Mouse (Mus musculus) MEL (cell line): ENCODE data around the gene Tfpi2.

Experiments used
- CHD1 ChIP-seq: IDR thresholded peaks from 2 replicates; pipeline ENCODE4 v1.6.1; 2012; ENCODE audit warnings: low read depth, mild to moderate bottlenecking, inconsistent platforms, low read length, improper control_type of control experiment
- POLR2A ChIP-seq, 2 experiments: IDR thresholded peaks; 2 replicates each; pipeline ENCODE4 v1.6.1; 2011 to 2012; ENCODE audit warnings: low read length in 2 of 2, mild to moderate bottlenecking in 2 of 2, control low read depth in 1 of 2, improper control_type of control experiment in 1 of 2, low read depth in 1 of 2, moderate library complexity in 1 of 2; ENCODE audit not compliant: control insufficient read depth in 1 of 2, insufficient read depth in 1 of 2, poor library complexity in 1 of 2
- SIN3A ChIP-seq: IDR thresholded peaks from 2 replicates; pipeline ENCODE4 v1.6.1; 2012; ENCODE audit warnings: low read length, improper control_type of control experiment, inconsistent platforms

GRCm38 (mm10) chr6:4000716-4001115, 12.0 kb upstream of the Tfpi2 start:
- no peak for TF ChIP-seq CHD1
- no peak for TF ChIP-seq POLR2A (IDR thresholded peaks at IDR 0.05; ENCODE audit: control insufficient read depth in 1 of 2, insufficient read depth in 1 of 2, low read depth in 1 of 2, low read length in 2 of 2, poor library complexity in 1 of 2)
- TF ChIP-seq SIN3A = no peak
